Mouse (Mus musculus): Measurements from ENCODE around the gene Tvp23a. TPM values are rescaled to one million over a fixed set of nuclear protein-coding genes. Genes with fewer than 3 reads are reported as not detected.

Gene Tvp23a
- polyA plus RNA-seq, 1 experiment from 2014 or later: 34.1 TPM

GRCm38 (mm10) chr16:10417723-10418259 lies 29.4 kb downstream of the Tvp23a start:
- no peak overlapping the region for H3K4me2 ChIP-seq (replicated peaks)
- peaks cover 88% of the 10 kb centered on the region for H3K36me3 ChIP-seq
- H3K27me3 ChIP-seq: no peaks in the 10 kb centered on the region
- ATAC-seq (ENCODE audit: low FRiP score): no peak
- no peak overlapping the region for H3K9ac ChIP-seq
- no peaks in the 10 kb centered on the region for H3K9me3 ChIP-seq (replicated peaks)
- H3K4me1 ChIP-seq: peaks cover 4% of the 10 kb centered on the region
- no peak overlapping the region for H3K27ac ChIP-seq
- no peak overlapping the region for H3K4me3 ChIP-seq
- 95% methylated on average over 9 of the region's 9 CpGs for WGBS

GRCm38 (mm10) chr16:10416866-10417265 lies 30.3 kb downstream of the Tvp23a start:
- Histone ChIP-seq H3K9ac (no peak overlapping the region), H3K27me3 (no peaks in the 10 kb centered on the region), H3K27ac (no peak overlapping the region), H3K4me1 (peaks cover 10% of the 10 kb centered on the region), H3K4me2 (replicated peaks) (no peak overlapping the region), H3K9me3 (replicated peaks) (no peaks in the 10 kb centered on the region), H3K4me3 (no peak overlapping the region), H3K36me3 (peaks cover 79% of the 10 kb centered on the region)
- ATAC-seq (ENCODE audit: low FRiP score): no peak
- 93% methylated on average over 4 of the region's 4 CpGs for WGBS

- peaks cover 70% of the 10 kb centered on the region for H3K36me3 ChIP-seq
Observed at GRCm38 (mm10) chr16:10415976-10416375, 31.2 kb downstream of the Tvp23a start.

GRCm38 (mm10) chr16:10411764-10412746 lies 35.1 kb downstream of the Tvp23a start, which contains the start of gene Nubp1:
Nubp1 (plus strand) TSS chr16:10411948.
- Histone ChIP-seq H3K27ac (peak within 1 kb of the TSS; percentile 96), H3K36me3 (peaks cover 34% of the 10 kb centered on the region), H3K4me2 (replicated peaks) (peak within 1 kb of the TSS; percentile 69), H3K27me3 (no peaks in the 10 kb centered on the region; the same call in 1 of the 2 replicates), H3K4me3 (peak within 1 kb of the TSS; percentile 74), H3K9me3 (replicated peaks) (no peaks in the 10 kb centered on the region), H3K9ac (peak within 1 kb of the TSS; percentile 74), H3K4me1 (peaks cover 17% of the 10 kb centered on the region)
- 3% methylated on average over 56 of the region's 56 CpGs for WGBS
- peak; percentile 97 for ATAC-seq (ENCODE audit: low FRiP score)

More at GRCm38 (mm10) chr16:10415976-10416375, 31.2 kb downstream of the Tvp23a start:
- H3K27me3 ChIP-seq: no peaks in the 10 kb centered on the region
- ATAC-seq (ENCODE audit: low FRiP score): no peak
- 80% methylated on average over 6 of the region's 6 CpGs for WGBS
- H3K4me2 ChIP-seq (replicated peaks): no peak overlapping the region
- no peaks in the 10 kb centered on the region for H3K9me3 ChIP-seq (replicated peaks)
- peaks cover 16% of the 10 kb centered on the region for H3K4me1 ChIP-seq
- no peak overlapping the region for H3K4me3 ChIP-seq
- no peak overlapping the region for H3K27ac ChIP-seq
- H3K9ac ChIP-seq: no peak overlapping the region

- Histone ChIP-seq H3K9ac (no peak overlapping the region), H3K4me3 (no peak overlapping the region), H3K9me3 (replicated peaks) (no peaks in the 10 kb centered on the region), H3K27ac (no peak overlapping the region), H3K36me3 (no peaks in the 10 kb centered on the region), H3K4me2 (replicated peaks) (no peak overlapping the region), H3K4me1 (peaks cover 7% of the 10 kb centered on the region; the same call in 1 of the 2 replicates), H3K27me3 (peaks cover 18% of the 10 kb centered on the region)
- ATAC-seq (ENCODE audit: low FRiP score): no peak
- 30% methylated on average over 7 of the region's 7 CpGs for WGBS
Observed at GRCm38 (mm10) chr16:10399160-10399559, 48.0 kb downstream of the Tvp23a start.

GRCm38 (mm10) chr16:10398755-10399154 lies 48.4 kb downstream of the Tvp23a start:
- Histone ChIP-seq H3K9me3 (replicated peaks) (no peaks in the 10 kb centered on the region), H3K36me3 (no peaks in the 10 kb centered on the region), H3K4me1 (peaks cover 7% of the 10 kb centered on the region; the same call in 1 of the 2 replicates), H3K4me2 (replicated peaks) (no peak overlapping the region), H3K4me3 (no peak overlapping the region), H3K9ac (no peak overlapping the region), H3K27ac (no peak overlapping the region), H3K27me3 (peaks cover 22% of the 10 kb centered on the region)
- 72% methylated on average over 5 of the region's 5 CpGs for WGBS
- 0 out of 2 replicates have a peak, but pooled peaks have one; percentile 22 for ATAC-seq (ENCODE audit: low FRiP score)

GRCm38 (mm10) chr16:10394699-10395540 lies 52.2 kb downstream of the Tvp23a start, which contains the start of gene Tekt5:
Tekt5 (minus strand) TSS chr16:10395490.
- WGBS: 9% methylated on average over 37 of the region's 37 CpGs
- peak within 1 kb of the TSS; percentile 59 for H3K4me2 ChIP-seq (replicated peaks)
- H3K9ac ChIP-seq: peak within 1 kb of the TSS; percentile 1; the same call in 1 of the 2 replicates
- no peaks in the 10 kb centered on the region for H3K9me3 ChIP-seq (replicated peaks)
- peaks cover 25% of the 10 kb centered on the region for H3K27me3 ChIP-seq
- H3K27ac ChIP-seq: no peak within 1 kb of the TSS
- ATAC-seq (ENCODE audit: low FRiP score): peak; percentile 63
- peak within 1 kb of the TSS; percentile 31 for H3K4me3 ChIP-seq
- H3K36me3 ChIP-seq: no peaks in the 10 kb centered on the region
- H3K4me1 ChIP-seq: peaks cover 7% of the 10 kb centered on the region; the same call in 1 of the 2 replicates

- H3K36me3 ChIP-seq: no peaks in the 10 kb centered on the region
- no peak overlapping the region for H3K27ac ChIP-seq
- H3K4me1 ChIP-seq: peaks cover 7% of the 10 kb centered on the region; the same call in 1 of the 2 replicates
- H3K4me2 ChIP-seq (replicated peaks): no peak overlapping the region
- no peak overlapping the region for H3K4me3 ChIP-seq
- peaks cover 25% of the 10 kb centered on the region for H3K27me3 ChIP-seq
- ATAC-seq (ENCODE audit: low FRiP score): no peak
- 84% methylated on average over 9 of the region's 9 CpGs for WGBS
- H3K9me3 ChIP-seq (replicated peaks): no peaks in the 10 kb centered on the region
- H3K9ac ChIP-seq: no peak overlapping the region
Observed at GRCm38 (mm10) chr16:10392587-10392986, 54.6 kb downstream of the Tvp23a start.

- Histone ChIP-seq H3K9ac (no peak overlapping the region), H3K4me1 (no peaks in the 10 kb centered on the region), H3K36me3 (no peaks in the 10 kb centered on the region), H3K27me3 (0 out of 2 replicates have a peak, but pooled peaks cover 9% of the 10 kb centered on the region), H3K4me3 (no peak overlapping the region), H3K9me3 (replicated peaks) (no peaks in the 10 kb centered on the region), H3K27ac (no peak overlapping the region), H3K4me2 (replicated peaks) (no peak overlapping the region)
- 91% methylated on average over 6 of the region's 6 CpGs for WGBS
- no peak for ATAC-seq (ENCODE audit: low FRiP score)
Observed at GRCm38 (mm10) chr16:10388634-10389365, 58.4 kb downstream of the Tvp23a start.

GRCm38 (mm10) chr16:10385261-10385660 lies 61.9 kb downstream of the Tvp23a start:
- H3K9ac ChIP-seq: no peak overlapping the region
- H3K36me3 ChIP-seq: no peaks in the 10 kb centered on the region
- no peaks in the 10 kb centered on the region for H3K9me3 ChIP-seq (replicated peaks)
- H3K27ac ChIP-seq: no peak overlapping the region
- H3K27me3 ChIP-seq: 0 out of 2 replicates have a peak, but pooled peaks cover 6% of the 10 kb centered on the region
- WGBS: 78% methylated on average over 12 of the region's 12 CpGs
- no peak for ATAC-seq (ENCODE audit: low FRiP score)
- no peaks in the 10 kb centered on the region for H3K4me1 ChIP-seq
- H3K4me2 ChIP-seq (replicated peaks): no peak overlapping the region
- H3K4me3 ChIP-seq: no peak overlapping the region

- Histone ChIP-seq H3K4me1 (no peaks in the 10 kb centered on the region), H3K27me3 (0 out of 2 replicates have a peak, but pooled peaks cover 6% of the 10 kb centered on the region), H3K36me3 (no peaks in the 10 kb centered on the region), H3K27ac (no peak overlapping the region), H3K9ac (no peak overlapping the region), H3K9me3 (replicated peaks) (no peaks in the 10 kb centered on the region), H3K4me3 (no peak overlapping the region), H3K4me2 (replicated peaks) (no peak overlapping the region)
- no peak for ATAC-seq (ENCODE audit: low FRiP score)
- WGBS: 64% methylated on average over 3 of the region's 3 CpGs
Observed at GRCm38 (mm10) chr16:10384544-10384943, 62.6 kb downstream of the Tvp23a start.

Measured in hindbrain, embryonic 12.5 days (tissue).